Mouse (Mus musculus) lung, adult 2 months (tissue): ENCODE results near the gene Tmem176a.

Source experiments
- CTCF ChIP-seq: fragments of 200-500 bp; IDR thresholded peaks from 2 replicates; pipeline ENCODE4 v1.5.1; 2011; ENCODE audit warnings: mild to moderate bottlenecking, low read length, control low read depth; ENCODE audit not compliant: insufficient read depth
- POLR2A ChIP-seq: fragments of 200-500 bp; IDR thresholded peaks from 2 replicates; pipeline ENCODE4 v1.6.1; 2011; ENCODE audit warnings: low read depth, mild to moderate bottlenecking, control low read depth, low read length, borderline replicate concordance; ENCODE audit errors: extremely low read depth

GRCm38 (mm10) chr6:48806746-48807145 lies 34.0 kb upstream of the Tmem176a start:
- no peak for TF ChIP-seq CTCF
- TF ChIP-seq POLR2A, result no peak
